ENCODE assay signal across 7 mouse cellular contexts in genomic region chr15:79804352-79805071, GRCm38 (mm10). TPM values are rescaled to one million over a fixed set of nuclear protein-coding genes. Genes with fewer than 3 reads are reported as not detected.
DNase-seq lines count a peak whose midpoint lies in the region; ATAC-seq and TF ChIP-seq lines count a peak whose summit lies in the region.

Nptxr (minus strand) TSS chr15:79804766.

- no peaks in the 10 kb centered on the region for H3K4me1 ChIP-seq in ES-Bruce4 (ENCODE audit: control insufficient read depth, insufficient read depth, low read length)
- H3K4me1 ChIP-seq in embryonic facial prominence, embryonic 14.5 days (ENCODE audit: control insufficient read depth, insufficient read depth, low read length), result peaks cover 10% of the 10 kb centered on the region

- H3K4me2 ChIP-seq in embryonic facial prominence, embryonic 14.5 days (ENCODE audit: low read depth, low read length), result peak within 1 kb of the TSS; percentile 91

- H3K9ac ChIP-seq in ES-Bruce4 (ENCODE audit: low read depth, poor library complexity, severe bottlenecking), result peak within 1 kb of the TSS; percentile 73
- H3K9ac ChIP-seq in embryonic facial prominence, embryonic 14.5 days (ENCODE audit: low read depth, low read length), result peak within 1 kb of the TSS; percentile 71

- DNase-seq in adrenal gland, postnatal 10 days, result peak; percentile 76
- peak; percentile 67 for DNase-seq in embryonic facial prominence, embryonic 14.5 days (ENCODE audit: low spot score)
- DNase-seq in heart, postnatal 14 days, result peak; percentile 56 to 71
- peak; percentile 64 to 69 for DNase-seq in layer of hippocampus, postnatal 25 days (ENCODE audit: extremely low spot score in 1 of 2, low spot score in 1 of 2)
- peak; percentile 43 for DNase-seq in lung, postnatal 14 days
- peak; percentile 83 for DNase-seq in right cerebral cortex, postnatal 25 days

- peak within 1 kb of the TSS; percentile 61 for H3K4me3 ChIP-seq in ES-Bruce4 (ENCODE audit: low read depth, low read length)
- peak within 1 kb of the TSS; percentile 63 for H3K4me3 ChIP-seq in embryonic facial prominence, embryonic 14.5 days (ENCODE audit: low read depth, low read length)

- 0% methylated on average over 18 of the region's 91 CpGs for WGBS in embryonic facial prominence, embryonic 14.5 days

- no peak for TF ChIP-seq POLR2A in ES-Bruce4 (IDR thresholded peaks at IDR 0.05; ENCODE audit: insufficient read depth, low read length)

- no peak within 1 kb of the TSS for H3K27ac ChIP-seq in ES-Bruce4 (ENCODE audit: insufficient read depth, low read length)
- H3K27ac ChIP-seq in embryonic facial prominence, embryonic 14.5 days (replicated peaks; ENCODE audit: low read depth, low read length), result no peak within 1 kb of the TSS

- TF ChIP-seq EP300 in ES-Bruce4 (IDR thresholded peaks at IDR 0.05; ENCODE audit: insufficient read depth, low read depth, low read length), result no peak

- no peaks in the 10 kb centered on the region for H3K9me3 ChIP-seq in ES-Bruce4 (replicated peaks; ENCODE audit: control insufficient read depth, insufficient read depth, low read length, poor library complexity, severe bottlenecking)
- H3K9me3 ChIP-seq in embryonic facial prominence, embryonic 14.5 days (ENCODE audit: control insufficient read depth, low read length), result no peaks in the 10 kb centered on the region

- peaks cover 14% of the 10 kb centered on the region for H3K27me3 ChIP-seq in ES-Bruce4 (ENCODE audit: control insufficient read depth, insufficient read depth, low read length, poor library complexity, severe bottlenecking)
- H3K27me3 ChIP-seq in embryonic facial prominence, embryonic 14.5 days (replicated peaks; ENCODE audit: control insufficient read depth, insufficient read depth, low read length), result peaks cover 60% of the 10 kb centered on the region

- no peaks in the 10 kb centered on the region for H3K36me3 ChIP-seq in ES-Bruce4 (ENCODE audit: control insufficient read depth, insufficient read depth, low read length, poor library complexity, severe bottlenecking)
- H3K36me3 ChIP-seq in embryonic facial prominence, embryonic 14.5 days (ENCODE audit: control insufficient read depth, insufficient read depth, low read length), result no peaks in the 10 kb centered on the region

- intact Hi-C loops in heart, postnatal 14 days (cut with DNase I), result loop anchor here (5.0 kb wide), 1 partner anchor 52 kb away; no protein-coding TSS in a partner anchor

- peak; percentile 84 for ATAC-seq in embryonic facial prominence, embryonic 14.5 days (ENCODE audit: low read depth)

- no peak for TF ChIP-seq CTCF in ES-Bruce4 (IDR thresholded peaks at IDR 0.05; ENCODE audit: low read depth, low read length)

RNA-seq across cellular contexts. Expression of gene Nptxr, which starts in this region (rescaled TPM):
- polyA plus RNA-seq in ES-Bruce4 (2011; ENCODE audit: insufficient read depth, insufficient read length, low read depth, missing spikeins), result 8.0 and 9.7 TPM in 2 replicates
- 1 to 10 TPM; 8.2 to 9.5 TPM for total RNA-seq in adrenal gland, postnatal 10 days (2021)
- 3.2 and 3.4 TPM in 2 replicates for polyA plus RNA-seq in embryonic facial prominence, embryonic 14.5 days (2014; fragmentation: Nextera tagmentation; extraction: Ambion mirVana)
- total RNA-seq in heart, postnatal 14 days (2021), result 1 to 10 TPM; 2.1 to 2.6 TPM
- total RNA-seq in layer of hippocampus, postnatal 25 days (2021), result 100 to 1,000 TPM; 773 to 802 TPM

Comparison
In these comparisons a context has a peak if more than half of its experiments do, and no peak if none do; other contexts are left out.
1. RNA of gene Nptxr (total RNA-seq): 773 to 802 TPM in layer of hippocampus, postnatal 25 days; 8.2 to 9.5 TPM in adrenal gland, postnatal 10 days and 2.1 to 2.6 TPM in heart, postnatal 14 days; every median in the first group is over 10 times any median in the second.
2. Peak in every context shown above with its lines, with median percentiles within 50 percentile points of each other: DNase-seq.